Mouse (Mus musculus) cerebellum, adult 2 months (tissue): ENCODE measurements around the gene Gins1.

Experiments
- CTCF ChIP-seq: fragments of 200-500 bp; IDR thresholded peaks from 2 replicates; pipeline ENCODE4 v1.5.1; 2011; ENCODE audit warnings: low read depth, mild to moderate bottlenecking, control low read depth, low read length, moderate library complexity, borderline replicate concordance; ENCODE audit not compliant: insufficient read depth
- POLR2A ChIP-seq: fragments of 200-500 bp; IDR thresholded peaks from 2 replicates; pipeline ENCODE4 v1.6.1; 2011; ENCODE audit warnings: low read length, control low read depth, borderline replicate concordance; ENCODE audit not compliant: insufficient read depth

DNA sequence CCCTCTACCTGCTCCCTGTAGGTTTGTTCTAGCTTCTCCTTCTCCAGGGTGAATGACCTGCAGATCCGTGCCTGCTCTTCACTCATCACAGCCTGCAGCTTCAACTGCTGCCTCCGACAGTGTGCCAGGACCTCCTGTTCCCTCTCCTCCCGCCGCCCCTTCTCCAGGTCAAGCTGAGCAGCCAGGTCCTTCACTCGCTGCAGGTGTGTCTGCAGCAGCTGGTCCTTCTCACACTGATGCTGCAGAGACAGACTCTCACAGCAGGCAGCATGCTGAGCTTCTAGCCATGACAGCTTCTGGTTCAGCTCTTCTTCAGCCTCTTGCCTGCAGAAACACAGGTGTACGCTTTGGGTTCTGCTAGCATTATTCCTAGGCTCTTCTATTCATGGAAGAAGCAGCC, 44.9 kb downstream of the Gins1 start:
- TF ChIP-seq CTCF (no peak), POLR2A (no peak)
